Mouse (Mus musculus) heart, adult 9 months (tissue): ENCODE measurements around the gene Uba7.
"Not testable (repeated sequence)": the region's sequence is repeated elsewhere in the genome, so short reads cannot be mapped to it uniquely, and the experiment has no call there.

Experiments used
- DNase-seq, 2 experiments: peaks; one replicate each; pipeline ENCODE4 v3.0.0; 2022; ENCODE audit warnings: low spot score in 2 of 2

The Uba7 gene

DNA sequence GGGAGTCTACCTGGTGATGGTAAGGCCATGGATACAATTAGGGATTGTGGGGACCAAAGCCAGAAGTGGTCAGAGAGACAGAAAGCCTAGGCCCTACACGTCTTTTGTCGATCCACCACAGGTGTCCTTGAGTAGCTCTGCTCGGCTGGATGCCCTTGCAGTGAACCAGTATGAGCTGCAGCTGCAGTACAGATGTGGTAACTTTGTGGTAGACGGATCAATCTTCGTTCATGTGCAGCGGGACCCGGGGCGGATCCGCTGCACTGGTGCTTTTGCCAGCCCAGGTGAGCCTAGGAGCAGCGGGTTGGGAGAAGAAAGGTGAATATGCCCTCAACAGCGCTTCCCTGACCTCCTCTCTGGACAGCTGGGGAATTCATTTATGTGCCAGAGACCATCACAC is 17.7 kb downstream of the Uba7 start:
- no peak for DNase-seq

DNA sequence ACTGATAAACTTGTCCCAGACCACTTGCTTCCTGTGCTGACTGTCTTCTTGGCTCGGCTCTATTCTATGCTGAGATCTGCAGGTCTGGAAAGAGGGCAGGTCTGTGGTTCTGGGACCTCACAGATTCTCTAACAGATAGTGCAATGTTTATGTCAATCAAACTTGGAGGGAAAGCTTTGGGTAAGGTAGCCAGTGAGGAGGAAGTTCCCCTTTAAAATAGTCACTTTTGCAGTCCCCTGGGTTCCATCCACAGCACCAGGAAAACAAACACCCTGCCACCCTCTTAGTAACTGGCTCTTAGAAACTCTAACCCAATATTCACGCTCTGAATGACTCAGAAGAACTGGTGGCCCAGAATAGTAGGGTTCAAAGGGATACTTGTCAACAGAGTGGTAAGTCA is 19.2 kb downstream of the Uba7 start:
- no peak for DNase-seq

DNA sequence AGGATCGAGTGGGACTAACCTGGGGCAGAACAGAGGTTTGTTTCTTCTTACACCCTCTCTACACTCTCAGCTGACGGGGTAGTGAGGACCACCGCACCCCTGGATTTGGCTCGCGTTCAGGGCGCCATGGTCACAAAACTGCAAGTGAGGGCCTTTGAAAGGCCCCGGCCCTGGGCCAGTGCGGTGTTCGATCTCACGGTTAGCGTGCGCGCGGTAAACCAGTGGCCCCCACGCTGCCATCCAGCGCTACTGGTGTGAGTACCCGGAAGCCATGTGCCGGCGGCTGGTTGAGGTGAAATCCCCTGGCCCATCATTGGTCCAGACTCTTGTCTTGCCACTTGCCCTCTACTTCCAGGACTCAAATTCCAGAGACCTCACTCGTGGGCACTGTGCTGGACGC is 20.2 kb downstream of the Uba7 start:
- no peak for DNase-seq

DNA sequence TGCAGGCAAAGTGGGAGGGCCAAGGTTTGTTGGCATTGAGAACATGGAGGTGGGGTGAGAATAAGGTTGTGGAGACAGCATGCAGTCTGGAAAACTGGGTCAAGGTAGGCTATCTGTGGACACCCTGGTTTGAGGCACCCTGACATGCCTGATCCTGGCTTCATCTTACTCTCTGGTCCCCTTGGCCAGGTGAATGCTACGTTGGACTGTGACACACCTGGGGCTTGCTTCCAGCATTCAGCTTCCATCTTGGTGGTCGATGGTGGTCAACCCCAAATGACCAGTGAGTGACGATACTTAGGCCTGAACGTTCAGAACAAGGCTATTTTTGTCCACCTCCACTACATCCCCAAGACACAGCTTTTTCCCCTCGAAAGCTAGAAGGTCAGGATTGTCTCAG is 20.7 kb downstream of the Uba7 start, which contains the start of gene Gm20662:
Gm20662 (plus strand) TSS at position 301 of the 400 bp plus-strand sequence.
- DNase-seq = no peak

DNA sequence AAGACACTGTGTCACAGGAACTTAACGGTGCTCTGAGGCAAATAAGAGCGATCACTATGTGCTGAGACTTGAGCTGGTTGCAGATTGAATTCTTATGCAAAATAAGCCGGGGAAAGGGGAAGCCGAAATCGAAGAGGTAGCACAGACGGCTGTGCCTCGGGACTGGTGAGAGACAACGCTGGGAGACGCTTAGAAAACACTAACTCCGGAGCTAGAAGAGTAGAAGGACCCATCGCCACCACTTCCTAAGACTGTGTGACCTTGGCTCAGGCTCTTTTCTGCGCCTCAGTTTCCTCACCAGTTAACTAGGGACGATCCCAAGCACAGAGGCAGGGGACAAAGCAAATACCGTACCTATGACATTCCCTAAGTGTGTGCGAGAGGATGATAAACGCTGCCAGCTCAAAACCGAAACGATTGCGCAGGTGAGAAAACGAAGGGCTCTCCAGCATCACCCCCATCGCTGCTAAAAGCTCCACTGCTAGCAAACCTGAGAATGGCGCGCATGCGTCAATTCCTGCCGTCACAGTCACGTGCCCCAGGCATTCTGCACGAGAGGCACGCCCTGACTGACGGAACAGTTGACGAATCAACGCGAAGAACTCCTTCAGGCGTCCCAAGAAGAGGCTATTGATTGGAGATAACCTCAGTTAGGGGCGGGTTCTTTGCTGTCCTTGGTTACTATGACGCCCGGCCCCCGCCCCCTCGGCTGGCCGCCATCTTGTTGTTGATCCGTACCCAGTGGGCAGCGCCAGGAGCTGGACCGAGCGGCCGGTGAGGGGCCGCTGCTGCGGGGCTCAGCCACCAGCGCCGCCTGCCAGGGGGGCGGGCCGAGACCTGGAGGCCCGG is 26.8 kb downstream of the Uba7 start, which contains the start of gene Ip6k1:
Ip6k1 (plus strand) TSS at position 580 of the 849 bp plus-strand sequence.
- DNase-seq = peak; percentile 100

DNA sequence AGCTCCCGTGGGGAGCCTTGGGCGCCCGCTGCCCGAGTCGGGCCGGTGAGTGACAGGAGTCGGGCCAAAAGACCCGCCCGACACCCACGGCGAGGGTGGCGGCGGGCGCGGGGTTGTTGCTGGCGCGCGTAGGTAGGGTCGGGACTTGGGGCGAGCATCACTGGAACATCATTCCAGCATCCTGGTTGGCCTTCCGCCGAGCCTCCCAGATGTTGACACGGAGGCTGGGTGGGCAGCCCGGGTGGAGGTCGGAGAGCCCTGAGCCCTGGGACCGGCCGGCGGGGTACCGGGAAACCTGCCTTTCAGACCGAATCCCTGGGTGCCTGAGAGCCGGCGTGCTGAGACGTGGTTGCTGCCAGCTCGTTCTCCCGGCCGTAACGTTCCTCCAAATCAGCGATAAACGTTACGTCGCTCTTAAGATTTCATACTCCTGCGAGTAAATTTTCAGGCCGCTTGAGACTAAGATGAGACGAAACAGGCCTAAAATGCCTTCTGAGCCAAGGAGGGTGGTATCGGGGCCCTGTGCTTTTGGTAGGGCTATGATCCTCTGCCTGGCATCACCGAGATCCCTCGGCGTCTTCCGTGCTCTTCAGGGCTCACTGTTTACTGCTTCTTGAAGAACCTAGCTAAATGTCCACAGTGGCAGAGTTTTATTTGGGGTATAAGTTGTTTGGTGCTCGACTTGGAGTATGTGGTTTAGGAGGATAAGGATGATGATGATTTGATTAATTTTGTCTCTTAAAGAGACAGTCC is 27.6 kb downstream of the Uba7 start:
- no peak for DNase-seq

DNA sequence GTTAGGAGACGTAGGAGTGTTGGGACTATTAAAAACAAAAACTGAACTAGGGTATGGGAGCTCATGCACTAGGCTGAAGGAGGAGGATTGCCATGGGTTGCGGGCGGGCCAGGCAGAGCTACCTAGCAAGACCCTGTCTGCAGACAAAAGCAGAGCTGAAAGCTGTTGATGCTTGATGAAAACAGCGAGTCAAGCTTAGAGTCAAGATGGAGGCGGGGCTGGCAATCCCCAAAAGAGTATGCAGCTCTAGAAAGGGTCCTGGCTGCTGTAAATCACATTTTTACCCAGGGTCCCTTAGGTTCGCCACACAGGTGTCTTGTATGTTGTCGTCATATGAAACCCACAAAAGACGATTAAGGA is 28.2 kb downstream of the Uba7 start:
- DNase-seq = no peak

DNA sequence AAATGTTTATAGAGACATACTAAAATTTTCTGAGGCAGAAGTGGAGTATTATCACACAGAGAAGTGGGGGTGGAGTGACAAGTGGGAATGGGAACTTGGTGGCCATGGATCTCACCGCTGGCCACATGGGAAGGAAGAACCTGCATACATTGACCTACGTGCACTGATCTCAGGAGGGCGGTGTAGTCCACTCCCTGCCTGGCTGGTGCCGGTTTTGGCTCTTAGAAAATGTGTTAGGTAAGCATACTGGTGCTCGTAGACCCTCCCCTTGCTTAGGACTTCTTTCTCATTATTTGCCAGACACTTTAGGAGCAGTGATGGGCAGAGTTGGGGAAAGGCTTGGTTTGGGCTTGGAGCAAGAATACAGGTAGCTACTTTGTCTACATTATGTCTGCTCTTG is 32.7 kb downstream of the Uba7 start:
- DNase-seq = no peak

DNA sequence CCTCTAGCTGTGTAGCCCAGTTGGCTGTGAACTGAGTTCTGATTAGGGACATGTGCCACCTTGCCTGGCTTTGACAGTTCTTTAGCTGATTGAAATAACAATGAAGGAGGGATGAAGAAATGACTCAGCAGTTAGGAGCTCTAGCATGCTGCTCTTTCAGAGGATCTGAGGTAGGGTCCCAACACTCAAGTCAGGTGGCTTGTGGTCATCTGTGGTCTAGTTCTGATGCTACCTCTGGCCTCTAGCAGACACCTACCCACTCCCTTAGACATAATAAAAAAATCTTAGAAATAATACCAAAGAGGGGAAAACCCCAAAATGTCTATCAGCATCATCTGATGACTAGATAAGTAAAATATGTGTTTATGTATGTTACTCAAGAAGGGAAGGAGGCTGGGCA is 35.1 kb downstream of the Uba7 start:
- DNase-seq = no peak

DNA sequence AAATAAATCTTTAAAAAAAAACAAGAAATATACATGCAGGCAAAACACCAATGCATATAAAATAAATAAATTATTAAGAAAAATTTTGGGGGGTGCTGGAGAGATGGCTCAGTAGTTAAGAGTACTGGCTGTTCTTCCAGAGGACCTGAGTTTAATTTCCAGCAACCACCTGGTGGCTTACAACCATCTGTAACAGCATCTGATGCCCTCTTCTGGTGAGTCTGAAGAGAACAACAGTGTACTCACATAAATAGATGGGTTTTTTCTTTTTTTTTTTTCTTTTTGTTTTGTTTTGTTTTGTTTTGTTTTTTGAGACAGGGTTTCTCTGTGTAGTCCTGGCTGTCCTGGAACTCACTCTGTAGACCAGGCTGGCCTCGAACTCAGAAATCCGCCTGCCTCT is 38.3 kb downstream of the Uba7 start:
- DNase-seq = not testable (repeated sequence)

DNA sequence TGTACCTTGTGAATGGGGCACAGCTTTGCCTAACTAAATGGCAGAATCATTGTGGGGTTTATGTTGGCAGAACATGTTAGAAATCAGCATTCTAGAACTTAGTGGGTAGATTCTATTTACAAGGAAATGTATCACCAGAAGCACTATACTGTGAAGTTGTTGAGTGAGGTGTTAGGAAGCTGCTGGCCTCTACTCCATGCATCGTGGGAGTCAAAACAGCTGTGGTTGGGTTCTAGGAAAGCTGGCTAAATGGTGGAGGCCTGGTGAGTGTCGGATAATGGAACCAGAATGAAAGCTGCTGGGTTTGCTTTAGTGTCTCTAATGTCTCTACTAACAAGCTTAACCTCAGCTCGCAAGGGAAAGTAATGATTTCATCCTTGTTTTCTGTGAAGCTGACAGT is 41.8 kb downstream of the Uba7 start:
- DNase-seq = no peak

DNA sequence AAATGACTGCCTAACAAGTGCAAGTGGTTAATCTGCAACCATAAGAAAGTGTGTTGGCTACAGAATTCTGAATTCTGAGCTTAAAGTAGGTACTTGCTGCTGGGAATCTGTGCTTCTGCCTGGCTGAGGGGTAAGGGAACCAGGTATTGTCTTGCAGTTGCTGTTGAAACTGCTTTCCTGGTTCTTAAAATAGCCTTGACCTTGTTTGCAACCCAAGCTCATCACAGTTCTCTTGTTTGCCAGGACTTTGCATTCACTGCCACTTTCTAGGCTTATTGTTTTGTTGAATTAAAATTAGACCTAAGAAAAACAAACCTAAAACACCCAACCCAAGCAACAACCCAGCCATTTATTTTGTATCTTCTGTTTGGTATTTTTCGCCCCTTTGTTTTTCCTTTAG is 45.4 kb downstream of the Uba7 start:
- no peak for DNase-seq

DNA sequence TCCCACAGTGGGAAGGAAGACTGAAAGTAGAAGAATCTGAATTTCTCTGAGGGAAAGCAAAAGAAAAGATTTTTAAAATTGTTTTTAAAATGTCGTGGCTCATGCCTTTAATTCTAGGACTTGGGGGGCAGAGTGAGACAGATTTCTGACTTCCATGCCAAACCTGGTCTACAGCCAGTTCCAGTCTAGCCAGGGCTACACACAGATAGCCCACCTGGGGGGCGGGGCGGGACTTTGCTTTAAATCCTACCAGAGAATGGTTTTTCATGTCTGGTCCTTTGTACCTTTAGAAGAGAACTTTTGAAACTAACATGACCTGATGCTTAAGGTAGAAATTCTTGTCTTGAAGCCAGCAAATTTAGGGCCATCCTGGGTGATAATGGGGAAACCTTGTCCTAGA is 47.9 kb downstream of the Uba7 start:
- DNase-seq = no peak

DNA sequence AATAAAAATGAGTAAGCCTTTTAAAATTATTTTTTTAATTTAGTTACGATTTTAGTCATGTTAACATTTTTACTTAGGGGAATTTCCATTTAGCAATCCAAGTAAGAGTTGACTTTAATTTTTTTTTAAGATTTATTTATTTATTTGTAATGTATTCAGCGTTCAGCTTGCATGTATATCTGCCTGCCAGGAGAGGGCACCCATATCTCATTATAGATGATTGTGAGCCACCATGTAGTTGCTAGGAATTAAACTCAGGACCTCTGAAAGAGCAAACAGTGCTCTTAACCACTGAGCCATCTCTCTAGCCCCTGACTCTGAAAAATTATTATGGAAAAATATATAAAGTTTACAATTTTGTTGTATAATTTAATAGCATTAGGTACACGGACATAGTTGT is 51.3 kb downstream of the Uba7 start:
- DNase-seq = no peak

DNA sequence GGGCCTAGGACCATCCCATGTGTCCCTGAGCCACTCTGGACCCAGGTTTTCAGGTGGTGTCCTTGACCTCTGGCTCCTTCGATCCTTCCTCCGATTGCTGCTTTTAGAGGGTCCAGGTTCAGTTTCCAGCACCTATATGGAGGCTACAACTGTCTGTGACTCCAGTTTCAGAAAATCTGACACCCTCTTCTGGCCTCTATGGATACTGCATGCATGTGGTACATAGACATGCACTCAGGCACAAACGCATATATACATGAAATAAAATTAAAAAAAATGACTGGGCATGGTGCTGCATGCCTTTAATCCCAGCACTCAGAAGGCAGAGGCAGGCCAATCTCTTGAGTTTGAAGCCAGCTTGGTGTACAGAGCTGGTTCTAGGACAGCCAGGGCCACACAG is 52.6 kb downstream of the Uba7 start:
- no peak for DNase-seq

DNA sequence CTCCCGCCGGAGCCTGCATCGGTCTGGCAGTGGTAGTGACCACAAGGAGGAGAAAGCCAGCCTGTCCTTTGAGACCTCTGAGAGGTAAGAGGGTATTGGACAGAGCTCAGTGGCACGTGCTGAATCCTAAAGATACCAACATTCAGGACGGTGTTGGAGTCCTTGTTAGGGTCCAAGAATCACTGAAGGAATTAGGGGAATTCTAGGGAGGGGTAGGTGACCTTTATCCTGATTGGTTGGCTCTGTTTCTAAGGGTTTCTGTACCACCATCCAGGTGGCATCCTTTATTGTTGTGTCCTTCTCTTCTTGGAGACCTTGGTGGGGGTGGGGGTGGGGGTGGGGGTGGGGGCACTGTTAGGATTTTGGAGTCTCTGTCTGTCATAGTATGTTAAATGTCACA is 56.8 kb downstream of the Uba7 start:
- no peak for DNase-seq
